Mouse (Mus musculus): Measurements from ENCODE around the gene Tpk1. TPM values are rescaled to one million over a fixed set of nuclear protein-coding genes. Genes with fewer than 3 reads are reported as not detected.

Gene Tpk1
- polyA plus RNA-seq (2012; rRNA removed), result 2.7 and 3.4 TPM in 2 replicates

GRCm38 (mm10) chr6:43665677-43666546 lies at the start of gene Tpk1:
Gene Tpk1, minus strand, starts transcription at chr6:43666278.
- TF ChIP-seq CTCF (IDR thresholded peaks at IDR 0.05; ENCODE audit: extremely low read depth, insufficient read depth, low read length) (no peak), POLR2A (IDR thresholded peaks at IDR 0.05; ENCODE audit: extremely low read depth, insufficient read depth, low read length) (peak; percentile 92)
- H3K27ac ChIP-seq (ENCODE audit: insufficient read depth, low read length), result peak within 1 kb of the TSS; percentile 97
- peaks cover 3% of the 10 kb centered on the region; the same call in 1 of the 2 replicates for H3K4me1 ChIP-seq (ENCODE audit: control insufficient read depth, insufficient read depth, low read length)
- H3K4me3 ChIP-seq (ENCODE audit: insufficient read depth, low read length), result peak within 1 kb of the TSS; percentile 72

DNA sequence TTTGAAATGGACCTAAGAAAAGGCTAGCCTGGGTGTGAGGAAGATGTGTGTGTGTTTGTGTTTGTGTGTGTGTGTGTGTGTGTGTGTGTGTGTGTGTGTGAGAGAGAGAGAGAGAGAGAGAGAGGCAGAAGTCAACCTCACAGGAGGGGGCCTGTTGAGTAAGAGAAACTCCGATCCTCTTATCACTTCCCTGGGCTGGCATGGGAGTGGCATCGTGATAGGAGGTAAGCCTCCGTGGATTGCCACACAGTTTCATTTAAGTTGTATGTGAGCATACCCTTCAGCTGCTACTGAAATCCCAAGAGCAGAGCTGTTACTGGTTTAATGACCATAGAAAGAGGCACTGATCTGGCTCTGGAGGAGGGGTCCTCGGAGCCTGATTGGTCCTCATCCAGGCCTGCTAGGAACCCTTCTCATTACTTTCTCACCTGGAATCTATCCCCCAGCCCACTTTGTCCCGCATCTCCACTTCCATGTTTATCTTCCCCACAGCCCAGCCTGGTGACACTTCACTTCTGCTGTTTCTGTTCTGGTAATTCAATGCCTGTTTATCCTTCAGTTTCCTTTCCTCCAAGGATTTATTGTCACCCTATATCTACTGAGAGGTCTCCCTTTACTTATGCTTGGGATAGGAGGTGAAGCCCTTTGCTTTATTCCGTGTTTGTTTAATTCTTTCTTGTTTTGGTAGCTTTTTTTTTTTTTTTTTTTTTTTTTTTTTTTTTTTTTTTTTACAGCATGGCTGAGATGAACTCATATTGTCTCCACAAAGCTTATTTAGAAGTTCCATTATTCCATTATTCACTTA lies 36.9 kb upstream of the Tpk1 start:
- TF ChIP-seq CTCF (IDR thresholded peaks at IDR 0.05; ENCODE audit: extremely low read depth, insufficient read depth, low read length), result no peak
- no peaks in the 10 kb centered on the region for H3K4me1 ChIP-seq (ENCODE audit: control insufficient read depth, insufficient read depth, low read length)
- no peak overlapping the region for H3K27ac ChIP-seq (ENCODE audit: insufficient read depth, low read length)
- H3K4me3 ChIP-seq (ENCODE audit: insufficient read depth, low read length), result no peak overlapping the region

DNA sequence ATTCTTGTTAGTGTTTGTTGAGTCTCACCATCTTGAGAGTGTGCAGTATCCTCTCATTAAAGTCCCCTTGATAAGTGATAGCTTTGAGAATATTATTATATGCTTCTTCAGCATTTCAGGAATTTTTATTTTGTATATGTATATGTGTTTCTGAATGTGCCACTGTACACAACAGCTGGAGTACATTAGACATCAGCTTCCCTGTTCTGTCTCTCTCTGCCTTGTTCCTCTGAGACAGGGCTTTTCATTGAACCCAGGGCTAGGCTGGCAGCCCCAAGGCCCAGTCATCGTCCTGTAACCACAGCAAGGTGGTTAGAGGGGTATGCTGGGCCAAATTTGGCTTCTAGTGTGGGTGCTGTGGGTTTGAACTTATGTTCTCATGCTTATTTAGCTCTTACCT lies 25.8 kb upstream of the Tpk1 start:
- H3K27ac ChIP-seq (ENCODE audit: insufficient read depth, low read length), result no peak overlapping the region
- H3K4me3 ChIP-seq (ENCODE audit: insufficient read depth, low read length), result no peak overlapping the region

DNA sequence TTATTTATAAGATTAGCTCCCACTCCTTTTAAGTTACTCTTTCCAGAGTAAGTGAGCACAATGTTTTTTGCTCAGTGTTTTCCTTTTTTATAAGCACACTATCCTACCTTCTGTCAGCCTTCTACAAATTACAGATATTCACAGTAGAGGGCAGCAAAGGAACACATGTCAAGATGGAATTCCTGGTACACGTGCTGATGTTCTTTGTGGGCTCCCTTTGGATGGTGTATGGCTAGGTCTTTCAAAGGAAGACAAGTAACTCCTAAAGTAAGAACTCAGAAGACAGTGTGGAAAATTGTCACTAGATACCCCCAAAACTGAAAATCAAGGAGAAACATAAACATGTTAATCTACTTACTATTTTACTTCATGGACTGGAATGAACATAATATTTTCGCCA lies 19.9 kb upstream of the Tpk1 start:
- TF ChIP-seq CTCF (IDR thresholded peaks at IDR 0.05; ENCODE audit: extremely low read depth, insufficient read depth, low read length) (peak; percentile 53), POLR2A (IDR thresholded peaks at IDR 0.05; ENCODE audit: extremely low read depth, insufficient read depth, low read length) (no peak)
- Histone ChIP-seq H3K4me3 (ENCODE audit: insufficient read depth, low read length) (no peak overlapping the region), H3K4me1 (ENCODE audit: control insufficient read depth, insufficient read depth, low read length) (no peaks in the 10 kb centered on the region), H3K27ac (ENCODE audit: insufficient read depth, low read length) (no peak overlapping the region)

More for the DNA sequence above, 25.8 kb upstream of the Tpk1 start:
- H3K4me1 ChIP-seq (ENCODE audit: control insufficient read depth, insufficient read depth, low read length), result no peaks in the 10 kb centered on the region
- TF ChIP-seq CTCF (IDR thresholded peaks at IDR 0.05; ENCODE audit: extremely low read depth, insufficient read depth, low read length) (no peak), POLR2A (IDR thresholded peaks at IDR 0.05; ENCODE audit: extremely low read depth, insufficient read depth, low read length) (no peak)

DNA sequence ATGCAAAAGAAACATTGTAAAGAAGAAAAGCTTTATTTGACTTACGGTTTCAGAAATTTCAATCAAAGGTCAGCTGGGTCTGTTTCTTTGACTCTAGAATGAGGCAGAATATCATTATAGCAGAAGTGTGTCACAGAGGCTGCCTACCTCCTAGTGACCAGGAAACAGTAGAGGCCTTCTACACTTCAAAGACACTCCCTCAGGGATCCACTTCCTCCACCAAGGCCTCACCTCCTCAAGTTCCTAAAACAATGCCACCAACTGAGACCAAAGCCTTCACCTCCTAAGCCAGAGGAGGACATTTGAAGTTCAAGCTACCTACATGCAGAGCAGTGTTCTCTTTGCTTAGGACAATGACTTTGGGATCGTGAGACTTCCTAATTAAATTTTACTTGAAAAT lies 16.5 kb upstream of the Tpk1 start:
- Histone ChIP-seq H3K27ac (ENCODE audit: insufficient read depth, low read length) (no peak overlapping the region), H3K4me3 (ENCODE audit: insufficient read depth, low read length) (no peak overlapping the region)
- TF ChIP-seq CTCF (IDR thresholded peaks at IDR 0.05; ENCODE audit: extremely low read depth, insufficient read depth, low read length), result no peak
- no peak for TF ChIP-seq POLR2A (IDR thresholded peaks at IDR 0.05; ENCODE audit: extremely low read depth, insufficient read depth, low read length)

GRCm38 (mm10) chr6:43678689-43679212 lies 12.7 kb upstream of the Tpk1 start:
- Histone ChIP-seq H3K4me1 (ENCODE audit: control insufficient read depth, insufficient read depth, low read length) (no peaks in the 10 kb centered on the region), H3K27ac (ENCODE audit: insufficient read depth, low read length) (no peak overlapping the region), H3K4me3 (ENCODE audit: insufficient read depth, low read length) (no peak overlapping the region)
- TF ChIP-seq POLR2A (IDR thresholded peaks at IDR 0.05; ENCODE audit: extremely low read depth, insufficient read depth, low read length) (no peak), CTCF (IDR thresholded peaks at IDR 0.05; ENCODE audit: extremely low read depth, insufficient read depth, low read length) (no peak)

More for the DNA sequence above, 16.5 kb upstream of the Tpk1 start:
- H3K4me1 ChIP-seq (ENCODE audit: control insufficient read depth, insufficient read depth, low read length), result no peaks in the 10 kb centered on the region

- H3K4me3 ChIP-seq (ENCODE audit: insufficient read depth, low read length), result no peak overlapping the region
Measured at GRCm38 (mm10) chr6:43677566-43677965, 11.5 kb upstream of the Tpk1 start.

DNA sequence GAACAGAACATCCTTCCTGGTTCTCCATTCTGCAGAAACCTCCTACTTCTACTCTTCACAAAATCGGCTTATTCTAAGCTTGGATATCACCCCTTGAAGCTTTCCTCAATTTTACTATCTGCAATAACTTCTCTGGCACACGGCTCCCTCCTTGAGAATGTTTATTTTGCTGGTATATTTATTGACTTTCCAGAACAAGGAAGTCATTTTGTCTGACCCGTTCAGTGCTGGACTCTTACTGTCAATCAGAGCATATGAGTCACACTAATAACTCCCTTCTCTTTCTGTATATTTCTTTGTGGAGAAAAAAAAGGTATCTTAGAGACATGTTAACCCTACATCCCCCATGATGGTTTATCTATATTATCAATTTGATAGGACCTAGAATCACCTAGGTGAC lies 10.1 kb upstream of the Tpk1 start:
- H3K4me3 ChIP-seq (ENCODE audit: insufficient read depth, low read length), result no peak overlapping the region
- H3K4me1 ChIP-seq (ENCODE audit: control insufficient read depth, insufficient read depth, low read length), result no peaks in the 10 kb centered on the region
- no peak overlapping the region for H3K27ac ChIP-seq (ENCODE audit: insufficient read depth, low read length)
- no peak for TF ChIP-seq CTCF (IDR thresholded peaks at IDR 0.05; ENCODE audit: extremely low read depth, insufficient read depth, low read length)
- TF ChIP-seq POLR2A (IDR thresholded peaks at IDR 0.05; ENCODE audit: extremely low read depth, insufficient read depth, low read length), result no peak

More at GRCm38 (mm10) chr6:43677566-43677965, 11.5 kb upstream of the Tpk1 start:
- H3K27ac ChIP-seq (ENCODE audit: insufficient read depth, low read length), result no peak overlapping the region
- H3K4me1 ChIP-seq (ENCODE audit: control insufficient read depth, insufficient read depth, low read length), result no peaks in the 10 kb centered on the region
- no peak for TF ChIP-seq CTCF (IDR thresholded peaks at IDR 0.05; ENCODE audit: extremely low read depth, insufficient read depth, low read length)
- no peak for TF ChIP-seq POLR2A (IDR thresholded peaks at IDR 0.05; ENCODE audit: extremely low read depth, insufficient read depth, low read length)

DNA sequence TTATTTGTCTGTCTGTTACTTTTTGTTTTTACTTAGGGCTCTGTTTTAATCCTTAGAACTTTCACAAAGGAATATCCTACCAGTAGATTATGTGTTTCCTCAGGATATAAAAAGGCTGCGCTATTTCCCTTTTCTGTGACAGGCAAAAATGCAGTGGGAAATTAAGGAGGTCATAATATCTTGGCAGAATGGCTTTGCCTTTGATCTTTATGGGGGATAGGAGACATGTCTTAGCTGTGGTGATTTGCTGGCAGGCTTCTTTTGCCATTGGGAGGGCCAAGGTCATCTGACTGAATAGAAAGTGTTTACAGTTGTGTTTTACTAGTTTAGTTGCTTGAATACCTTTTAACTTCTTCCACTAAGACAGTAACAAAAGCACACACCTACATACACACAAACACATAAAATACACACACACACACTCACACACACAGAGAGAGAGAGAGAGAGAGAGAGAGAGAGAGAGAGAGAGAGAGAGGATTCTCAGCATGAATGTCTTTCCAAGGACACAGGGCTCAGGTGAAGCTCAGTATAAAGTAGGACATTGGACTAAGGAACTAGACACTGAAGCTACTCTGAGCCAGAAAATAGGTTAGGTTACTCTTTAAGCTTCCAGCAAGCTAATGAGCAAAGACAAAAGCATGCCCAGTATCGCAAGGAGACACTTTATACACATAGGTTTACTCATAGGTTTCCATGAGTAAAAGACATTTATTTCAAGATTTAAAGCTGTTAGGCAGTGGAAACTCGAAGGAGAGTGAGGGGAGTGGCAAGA lies 9.1 kb upstream of the Tpk1 start:
- Histone ChIP-seq H3K4me1 (ENCODE audit: control insufficient read depth, insufficient read depth, low read length) (no peaks in the 10 kb centered on the region), H3K4me3 (ENCODE audit: insufficient read depth, low read length) (no peak overlapping the region), H3K27ac (ENCODE audit: insufficient read depth, low read length) (no peak overlapping the region)
- no peak for TF ChIP-seq CTCF (IDR thresholded peaks at IDR 0.05; ENCODE audit: extremely low read depth, insufficient read depth, low read length)
- no peak for TF ChIP-seq POLR2A (IDR thresholded peaks at IDR 0.05; ENCODE audit: extremely low read depth, insufficient read depth, low read length)

Data from cortical plate, adult 2 months (tissue).